Mouse (Mus musculus): ENCODE measurements around the gene Tmem260. TPM values are rescaled to one million over a fixed set of nuclear protein-coding genes. Genes with fewer than 3 reads are reported as not detected.

Gene Tmem260
- total and polyA plus RNA-seq, 3 experiments, result 4.6 to 9.0 (median 5.2) TPM

DNA sequence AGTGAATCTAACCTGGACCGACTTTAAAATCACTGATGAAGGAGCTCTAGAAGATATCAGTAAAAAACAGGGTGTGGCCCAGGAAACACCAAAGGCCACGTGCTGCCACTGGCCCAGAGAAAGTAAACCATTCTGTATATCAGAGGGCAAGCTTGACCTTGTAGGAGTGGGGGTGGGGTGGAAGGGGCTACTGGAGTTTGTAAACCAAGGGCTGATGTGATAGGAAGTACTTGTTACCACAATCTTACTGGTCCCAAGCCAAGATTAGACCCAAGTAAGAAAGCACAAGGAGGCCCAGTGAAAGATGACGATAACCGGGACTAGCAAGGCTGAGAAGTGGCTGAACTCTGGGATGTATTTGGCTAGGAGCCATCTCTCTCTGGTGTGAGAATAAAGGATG lies 113.1 kb downstream of the Tmem260 start:
- Histone ChIP-seq H3K79me2 (replicated peaks; ENCODE audit: control insufficient read depth, extremely low read depth, insufficient read depth, poor library complexity, severe bottlenecking) (no peaks in the 10 kb centered on the region), H3K4me3 (replicated peaks in 1 of 3; ENCODE audit: low read depth in 2 of 3, low read length in 2 of 3, poor library complexity in 1 of 3) (no peak overlapping the region), H3K9me3 (replicated peaks; ENCODE audit: low read length) (no peaks in the 10 kb centered on the region), H3K9ac (ENCODE audit: insufficient read depth, low read depth) (no peak overlapping the region), H3K27me3 (replicated peaks) (no peaks in the 10 kb centered on the region), H3K27ac (ENCODE audit: insufficient read depth, low read depth) (no peak overlapping the region), H3K4me2 (ENCODE audit: insufficient read depth, low read depth, poor library complexity, severe bottlenecking) (no peak overlapping the region), H3K4me1 (ENCODE audit: control insufficient read depth in 1 of 2, insufficient read depth in 2 of 2) (peaks cover 0 to 3% of the 10 kb centered on the region in 2 experiments; a peak in 1 of 4 replicates), H3K36me3 (replicated peaks in 1 of 2; ENCODE audit: control insufficient read depth in 1 of 2, insufficient read depth in 1 of 2, low read length in 1 of 2) (no peaks in the 10 kb centered on the region)
- in situ Hi-C loops (cut with MboI; ENCODE audit: low pct_ligation_motif_present, low pct_unique_long_range_greater_than_20kb, low sequenced_read_pairs) (loop anchor here (25.0 kb wide), 1 partner anchor 428 kb away; no protein-coding TSS in a partner anchor), dilution Hi-C loops (cut with MboI; ENCODE audit: extremely low pct_ligation_motif_present, extremely low pct_unique_long_range_greater_than_20kb, low sequenced_read_pairs) (no loop called here)
- DNase-seq (ENCODE audit: extremely low read depth), result no peak
- TF ChIP-seq JUN (IDR thresholded peaks at IDR 0.05; ENCODE audit: insufficient read depth, low read depth, low read length) (no peak), POLR2A (IDR thresholded peaks at IDR 0.05; ENCODE audit: low read depth, low read length) (no peak), EP300 (IDR thresholded peaks at IDR 0.05; ENCODE audit: low read length) (no peak), HCFC1 (IDR thresholded peaks at IDR 0.05; ENCODE audit: low read depth, low read length) (no peak), PAX5 (IDR thresholded peaks at IDR 0.05; ENCODE audit: low read length) (no peak), NRF1 (IDR thresholded peaks at IDR 0.05; ENCODE audit: low read depth, low read length) (no peak), USF2 (conservative IDR thresholded peaks at IDR 0.05; ENCODE audit: low read depth, low read length) (no peak), ZNF384 (IDR thresholded peaks at IDR 0.05; ENCODE audit: low read depth, low read length) (no peak), MXI1 (IDR thresholded peaks at IDR 0.05; ENCODE audit: low read depth, low read length) (no peak), KAT2A (IDR thresholded peaks at IDR 0.05; ENCODE audit: insufficient replicate concordance, low read length) (no peak), CTCF (conservative IDR thresholded peaks at IDR 0.05 in 1 of 2, IDR thresholded peaks at IDR 0.05 in 1 of 2; ENCODE audit: low read depth in 2 of 2, low read length in 2 of 2) (no peak), JUND (conservative IDR thresholded peaks at IDR 0.05; ENCODE audit: low read depth, low read length) (no peak), BHLHE40 (IDR thresholded peaks at IDR 0.05; ENCODE audit: low read depth, low read length) (no peak), CHD1 (IDR thresholded peaks at IDR 0.05; ENCODE audit: low read depth, low read length) (no peak), MAZ (IDR thresholded peaks at IDR 0.05; ENCODE audit: low read depth, low read length) (no peak), CHD2 (IDR thresholded peaks at IDR 0.05; ENCODE audit: low read length) (no peak)

DNA sequence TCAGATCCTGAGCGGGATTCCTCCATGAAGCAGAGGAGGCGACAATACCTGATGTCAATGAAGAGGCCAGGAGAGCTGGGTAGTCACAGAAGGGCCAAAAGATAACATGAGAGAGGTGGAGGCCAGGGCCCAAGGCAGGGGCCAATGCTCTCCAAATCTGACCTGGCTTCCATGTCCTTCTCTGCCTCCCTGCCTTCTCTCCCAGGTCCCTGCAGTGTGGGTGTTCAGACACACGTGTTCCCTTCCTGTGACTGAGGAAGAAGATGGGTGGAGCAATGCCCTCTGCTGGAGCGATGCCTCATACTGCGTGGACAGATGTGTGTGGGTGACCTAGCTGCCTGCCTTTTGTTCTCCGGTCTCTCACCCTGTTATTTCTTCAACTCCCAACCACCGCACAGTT lies 113.8 kb downstream of the Tmem260 start:
- dilution Hi-C loops (cut with MboI; ENCODE audit: extremely low pct_ligation_motif_present, extremely low pct_unique_long_range_greater_than_20kb, low sequenced_read_pairs) (no loop called here), in situ Hi-C loops (cut with MboI; ENCODE audit: low pct_ligation_motif_present, low pct_unique_long_range_greater_than_20kb, low sequenced_read_pairs) (loop anchor here (25.0 kb wide), 1 partner anchor 428 kb away; no protein-coding TSS in a partner anchor)
- Histone ChIP-seq H3K4me2 (ENCODE audit: insufficient read depth, low read depth, poor library complexity, severe bottlenecking) (no peak overlapping the region), H3K79me2 (replicated peaks; ENCODE audit: control insufficient read depth, extremely low read depth, insufficient read depth, poor library complexity, severe bottlenecking) (no peaks in the 10 kb centered on the region), H3K4me1 (ENCODE audit: control insufficient read depth in 1 of 2, insufficient read depth in 2 of 2) (0 out of 4 replicates have a peak, but pooled peaks cover 0 to 3% of the 10 kb centered on the region in 2 experiments), H3K27ac (ENCODE audit: insufficient read depth, low read depth) (no peak overlapping the region), H3K36me3 (replicated peaks in 1 of 2; ENCODE audit: control insufficient read depth in 1 of 2, insufficient read depth in 1 of 2, low read length in 1 of 2) (no peaks in the 10 kb centered on the region), H3K27me3 (replicated peaks) (no peaks in the 10 kb centered on the region), H3K4me3 (replicated peaks in 1 of 3; ENCODE audit: low read depth in 2 of 3, low read length in 2 of 3, poor library complexity in 1 of 3) (no peak overlapping the region), H3K9ac (ENCODE audit: insufficient read depth, low read depth) (no peak overlapping the region), H3K9me3 (replicated peaks; ENCODE audit: low read length) (no peaks in the 10 kb centered on the region)
- peak; percentile 9 for DNase-seq (ENCODE audit: extremely low read depth)
- TF ChIP-seq UBTF (IDR thresholded peaks at IDR 0.05; ENCODE audit: low read depth, low read length) (no peak), MYC (IDR thresholded peaks at IDR 0.05; ENCODE audit: low read depth, low read length) (peak; percentile 48; the same call in 1 of the 2 replicates), SIN3A (IDR thresholded peaks at IDR 0.05; ENCODE audit: low read length) (no peak), USF2 (conservative IDR thresholded peaks at IDR 0.05; ENCODE audit: low read depth, low read length) (no peak), ZNF384 (IDR thresholded peaks at IDR 0.05; ENCODE audit: low read depth, low read length) (no peak), E2F4 (IDR thresholded peaks at IDR 0.05; ENCODE audit: insufficient replicate concordance, low read depth, low read length) (no peak), MEF2A (IDR thresholded peaks at IDR 0.05; ENCODE audit: borderline replicate concordance, low read depth, low read length) (no peak), RAD21 (IDR thresholded peaks at IDR 0.05; ENCODE audit: low read depth, low read length) (peak; percentile 12), JUND (conservative IDR thresholded peaks at IDR 0.05; ENCODE audit: low read depth, low read length) (no peak), CTCF (conservative IDR thresholded peaks at IDR 0.05 in 1 of 2, IDR thresholded peaks at IDR 0.05 in 1 of 2; ENCODE audit: low read depth in 2 of 2, low read length in 2 of 2) (peak in 1 of 2 experiments; percentile 47; a peak in 2 of 4 replicates), MAX (IDR thresholded peaks at IDR 0.05; ENCODE audit: low read length) (peak; percentile 51; the same call in 1 of the 2 replicates), SMC3 (IDR thresholded peaks at IDR 0.05; ENCODE audit: low read depth, low read length) (peak; percentile 46)

Measured in CH12.LX (cell line).